Mouse (Mus musculus) forebrain, embryonic 13.5 days (tissue): ENCODE results near the gene Ppp1r10. TPM values are rescaled to one million over a fixed set of nuclear protein-coding genes. Genes with fewer than 3 reads are reported as not detected.
"Not testable (repeated sequence)": the region's sequence is repeated elsewhere in the genome, so short reads cannot be mapped to it uniquely, and the experiment has no call there.

Source experiments
- ATAC-seq: fragments of 200-750 bp; cut with Nextera tagmentation; 2 replicates; pipeline ENCODE4 v1.8.0; 2017
- H3K27ac ChIP-seq: fragments of 300-500 bp; sonication (generic); 2 replicates; pipeline ENCODE4 v1.5.1; 2015; ENCODE audit warnings: inconsistent platforms, mild to moderate bottlenecking, moderate library complexity
- H3K27me3 ChIP-seq: fragments of 300-500 bp; sonication (generic); 2 replicates; pipeline ENCODE4 v1.6.1; 2015; ENCODE audit warnings: mild to moderate bottlenecking, inconsistent platforms
- H3K36me3 ChIP-seq: fragments of 300-500 bp; sonication (generic); 2 replicates; pipeline ENCODE4 v1.6.1; 2015; ENCODE audit warnings: mild to moderate bottlenecking, inconsistent platforms; ENCODE audit not compliant: poor library complexity, severe bottlenecking
- H3K4me1 ChIP-seq: fragments of 300-500 bp; sonication (generic); 2 replicates; pipeline ENCODE4 v1.6.1; 2015; ENCODE audit warnings: inconsistent platforms
- H3K4me2 ChIP-seq: fragments of 300-500 bp; sonication (generic); 2 replicates; pipeline ENCODE4 v1.6.1; 2015; ENCODE audit warnings: inconsistent platforms, mild to moderate bottlenecking, moderate library complexity
- H3K4me3 ChIP-seq: fragments of 300-500 bp; sonication (generic); 2 replicates; pipeline ENCODE4 v1.5.1; 2015; ENCODE audit warnings: mild to moderate bottlenecking, inconsistent platforms
- H3K9ac ChIP-seq: fragments of 300-500 bp; sonication (generic); 2 replicates; pipeline ENCODE4 v1.6.1; 2015; ENCODE audit warnings: mild to moderate bottlenecking, inconsistent platforms
- H3K9me3 ChIP-seq: fragments of 300-500 bp; sonication (generic); replicated peaks from 2 replicates; pipeline ENCODE4 v1.6.1; 2016; ENCODE audit warnings: inconsistent platforms
- WGBS: fragments of 180-500 bp; shearing (Covaris S2); methylation state at CpG from one replicate; pipeline ENCODE4 v1.1.7; 2015; 5-methylcytosine and 5-hydroxymethylcytosine counted together
- polyA plus RNA-seq: library from polyadenylated mRNA; unstranded; fragments of >200 nt; fragmentation: Nextera tagmentation; extraction: Ambion mirVana; gene quantifications from 2 replicates; pipeline ENCODE4 v1.2.1, GENCODE M21; 2015

The Ppp1r10 gene
- polyA plus RNA-seq, 1 experiment from 2014 or later, result 52.2 TPM

DNA sequence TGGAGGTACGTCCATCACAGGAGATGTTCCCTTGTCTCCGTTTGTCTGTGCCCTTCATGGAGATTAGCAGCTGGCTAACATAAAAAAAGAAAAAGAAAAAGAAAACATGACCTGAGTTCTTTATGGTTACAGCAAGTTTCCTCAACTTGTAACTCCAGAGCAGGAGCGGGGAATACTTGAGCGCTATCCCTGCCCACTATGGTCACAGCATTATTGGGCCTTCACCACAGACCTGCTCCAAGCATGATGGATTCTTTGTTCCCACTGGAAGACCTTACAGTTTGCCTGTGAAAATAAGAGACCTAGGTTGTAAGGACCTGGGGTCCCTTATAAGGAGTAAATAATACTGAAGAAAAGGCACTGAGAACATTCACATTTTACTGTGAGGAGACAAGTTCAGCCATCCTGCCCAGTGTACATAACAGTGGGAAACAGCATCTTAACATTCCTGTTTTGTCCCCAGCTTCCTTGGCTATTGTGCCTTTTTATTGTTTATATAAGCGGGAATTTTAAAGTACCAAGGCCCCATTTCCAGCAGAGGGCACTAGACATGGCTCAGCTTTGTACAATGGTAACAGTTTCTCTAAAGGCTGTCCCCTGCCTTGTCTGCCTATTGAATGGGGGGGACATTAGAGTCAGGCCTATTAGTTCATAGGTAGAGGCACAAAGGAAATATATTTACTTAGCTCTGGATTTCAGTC is 4.8 kb downstream of the Ppp1r10 start:
- WGBS, result 63% methylated on average over 5 of the region's 5 CpGs
- Histone ChIP-seq H3K27me3 (no peaks in the 10 kb centered on the region), H3K36me3 (peaks cover 30% of the 10 kb centered on the region), H3K27ac (peak overlapping the region; percentile 99), H3K4me1 (peaks cover 29% of the 10 kb centered on the region), H3K4me2 (peak overlapping the region; percentile 79), H3K9ac (0 out of 2 replicates have a peak overlapping the region, but pooled peaks have one; percentile 98), H3K9me3 (no peaks in the 10 kb centered on the region), H3K4me3 (0 out of 2 replicates have a peak overlapping the region, but pooled peaks have one; percentile 6)
- no peak for ATAC-seq

DNA sequence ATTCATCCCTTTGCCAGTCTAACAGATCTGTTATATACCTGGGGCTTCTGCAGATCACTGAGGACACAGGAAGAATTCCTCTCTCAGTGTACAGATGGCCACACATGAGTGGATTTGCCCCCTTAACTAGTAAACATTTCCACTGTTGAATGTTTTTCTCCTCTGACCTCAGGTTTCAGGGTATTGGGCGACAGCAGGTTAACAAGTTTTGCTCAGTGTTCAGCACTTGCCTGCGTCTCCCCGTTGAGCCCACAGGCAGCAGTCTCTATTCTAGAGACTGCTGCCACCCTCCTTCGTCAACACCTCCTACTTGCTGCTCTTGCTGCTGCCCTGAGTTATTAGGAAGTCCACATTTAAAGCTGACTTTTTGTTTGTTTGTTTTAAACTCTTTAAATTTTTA is 5.5 kb downstream of the Ppp1r10 start:
- Histone ChIP-seq H3K4me1 (peaks cover 29% of the 10 kb centered on the region), H3K27me3 (no peaks in the 10 kb centered on the region), H3K36me3 (peaks cover 37% of the 10 kb centered on the region), H3K4me3 (no peak overlapping the region), H3K4me2 (no peak overlapping the region), H3K9ac (0 out of 2 replicates have a peak overlapping the region, but pooled peaks have one; percentile 14), H3K9me3 (no peaks in the 10 kb centered on the region), H3K27ac (0 out of 2 replicates have a peak overlapping the region, but pooled peaks have one; percentile 99)
- ATAC-seq, result no peak
- 93% methylated on average over 4 of the region's 4 CpGs for WGBS

DNA sequence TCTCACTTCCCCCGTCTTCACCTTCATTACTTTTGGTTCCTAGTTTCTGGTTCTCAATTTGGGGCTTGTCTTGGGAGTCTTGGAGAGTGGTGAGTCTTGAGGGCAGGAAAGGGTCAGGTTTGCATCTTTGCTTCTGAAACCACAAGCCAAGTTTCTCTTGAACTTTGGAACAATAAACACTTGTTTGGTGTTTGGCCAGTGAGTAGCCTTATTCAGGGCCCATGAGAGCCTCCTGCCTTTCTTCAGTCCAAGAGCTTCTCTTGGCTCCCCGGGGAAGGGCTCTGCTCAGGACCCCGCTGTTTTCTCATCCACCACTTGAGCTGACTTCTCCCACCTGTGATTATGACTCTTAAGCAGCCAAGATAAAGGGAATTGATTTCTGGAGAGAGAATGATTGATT is 6.3 kb downstream of the Ppp1r10 start:
- Histone ChIP-seq H3K36me3 (peaks cover 45% of the 10 kb centered on the region), H3K4me1 (peaks cover 29% of the 10 kb centered on the region), H3K27ac (0 out of 2 replicates have a peak overlapping the region, but pooled peaks have one; percentile 1), H3K9ac (no peak overlapping the region), H3K4me2 (no peak overlapping the region), H3K9me3 (no peaks in the 10 kb centered on the region), H3K4me3 (no peak overlapping the region), H3K27me3 (no peaks in the 10 kb centered on the region)
- no peak for ATAC-seq
- WGBS, result 87% methylated on average over 3 of the region's 3 CpGs

DNA sequence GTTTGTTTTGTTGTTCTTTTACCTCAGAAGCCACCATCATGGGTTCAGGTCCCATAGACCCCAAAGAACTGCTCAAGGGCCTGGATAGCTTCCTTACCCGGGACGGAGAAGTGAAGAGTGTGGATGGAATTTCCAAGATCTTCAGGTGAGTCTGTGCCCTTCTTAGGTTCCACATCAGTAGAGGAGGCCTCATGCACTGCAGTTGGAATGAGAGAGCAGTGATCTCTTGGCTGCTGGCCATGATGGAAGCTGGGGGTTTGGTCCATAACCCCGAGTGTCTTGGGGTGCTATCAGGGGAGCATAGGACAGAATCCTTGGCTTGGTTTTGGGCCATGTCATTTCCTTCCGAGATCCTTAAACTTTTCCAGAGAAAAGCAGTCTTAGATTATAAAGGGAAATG is 7.0 kb downstream of the Ppp1r10 start:
- Histone ChIP-seq H3K9me3 (no peaks in the 10 kb centered on the region), H3K4me1 (peaks cover 29% of the 10 kb centered on the region), H3K4me3 (no peak overlapping the region), H3K4me2 (no peak overlapping the region), H3K27me3 (no peaks in the 10 kb centered on the region), H3K9ac (no peak overlapping the region), H3K27ac (no peak overlapping the region), H3K36me3 (peaks cover 52% of the 10 kb centered on the region)
- ATAC-seq, result no peak
- 93% methylated on average over 4 of the region's 4 CpGs for WGBS

DNA sequence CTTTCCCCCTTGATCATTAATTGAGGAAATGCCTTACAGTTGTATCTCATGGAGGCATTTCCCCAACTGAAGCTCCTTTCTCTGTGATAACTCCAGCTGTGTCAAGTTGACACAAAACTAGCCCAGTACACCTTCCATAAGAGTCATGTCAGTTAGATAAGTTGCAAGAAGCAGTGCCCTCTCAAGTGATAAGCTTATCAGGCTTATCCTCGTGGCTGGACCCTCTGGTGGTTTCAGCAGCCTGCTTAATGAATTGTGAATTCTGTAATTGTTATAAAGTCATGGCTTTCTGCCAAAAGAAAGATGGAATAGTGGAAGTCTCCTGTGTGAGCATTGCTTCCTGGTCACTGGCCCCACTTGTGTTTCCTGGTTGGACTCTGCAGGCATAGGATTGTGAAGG is 11.2 kb downstream of the Ppp1r10 start:
- no peak overlapping the region for H3K4me2 ChIP-seq
- no peaks in the 10 kb centered on the region for H3K4me1 ChIP-seq
- 74% methylated on average over 1 of the region's 1 CpGs for WGBS
- no peak for ATAC-seq
- H3K27me3 ChIP-seq, result no peaks in the 10 kb centered on the region
- no peak overlapping the region for H3K27ac ChIP-seq
- H3K4me3 ChIP-seq, result no peak overlapping the region
- H3K9ac ChIP-seq, result no peak overlapping the region
- H3K9me3 ChIP-seq, result no peaks in the 10 kb centered on the region
- H3K36me3 ChIP-seq, result peaks cover 84% of the 10 kb centered on the region

DNA sequence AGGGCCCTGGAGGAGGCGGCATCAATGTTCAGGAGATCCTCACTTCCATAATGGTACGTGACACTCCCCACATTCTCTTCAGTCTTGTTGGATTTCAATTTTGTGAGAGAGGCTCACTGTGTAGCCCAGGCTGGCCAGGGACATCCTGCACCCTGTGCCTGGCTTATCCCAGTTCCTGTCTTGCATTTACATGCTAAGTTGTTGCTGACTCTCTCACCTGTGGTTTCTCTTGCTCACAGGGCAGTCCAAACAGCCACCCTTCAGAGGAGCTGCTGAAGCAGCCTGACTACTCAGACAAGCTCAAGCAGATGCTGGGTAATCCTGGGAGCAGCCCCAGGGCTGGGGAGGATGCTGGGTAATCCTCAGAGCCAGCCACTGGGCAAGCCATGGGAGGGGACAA is 13.3 kb downstream of the Ppp1r10 start:
- WGBS, result 96% methylated on average over 2 of the region's 2 CpGs
- no peak overlapping the region for H3K4me3 ChIP-seq
- H3K36me3 ChIP-seq, result peaks cover 72% of the 10 kb centered on the region
- H3K9ac ChIP-seq, result no peak overlapping the region
- H3K27ac ChIP-seq, result no peak overlapping the region
- no peak overlapping the region for H3K4me2 ChIP-seq
- no peaks in the 10 kb centered on the region for H3K4me1 ChIP-seq
- no peaks in the 10 kb centered on the region for H3K9me3 ChIP-seq
- no peaks in the 10 kb centered on the region for H3K27me3 ChIP-seq
- no peak for ATAC-seq

DNA sequence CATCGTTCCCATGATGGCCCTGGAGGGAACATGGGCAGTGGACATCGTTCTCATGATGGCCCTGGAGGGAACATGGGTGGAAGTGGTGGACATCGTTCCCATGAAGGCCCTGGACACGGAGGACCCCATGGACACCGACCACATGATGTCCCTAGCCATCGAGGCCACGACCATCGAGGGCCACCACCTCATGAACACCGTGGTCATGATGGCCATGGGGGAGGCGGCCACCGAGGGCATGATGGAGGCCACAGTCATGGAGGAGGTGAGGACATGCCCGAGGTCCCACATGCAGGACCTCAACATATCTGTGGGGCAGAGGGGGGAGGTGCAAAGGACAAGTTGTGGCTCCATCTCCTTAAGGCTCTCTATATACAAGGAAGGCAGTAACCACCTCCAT is 14.4 kb downstream of the Ppp1r10 start:
- Histone ChIP-seq H3K9me3 (no peaks in the 10 kb centered on the region), H3K27ac (no peak overlapping the region), H3K9ac (no peak overlapping the region), H3K4me2 (no peak overlapping the region), H3K27me3 (no peaks in the 10 kb centered on the region), H3K36me3 (peaks cover 61% of the 10 kb centered on the region), H3K4me1 (no peaks in the 10 kb centered on the region), H3K4me3 (no peak overlapping the region)
- no peak for ATAC-seq
- 99% methylated on average over 12 of the region's 12 CpGs for WGBS

DNA sequence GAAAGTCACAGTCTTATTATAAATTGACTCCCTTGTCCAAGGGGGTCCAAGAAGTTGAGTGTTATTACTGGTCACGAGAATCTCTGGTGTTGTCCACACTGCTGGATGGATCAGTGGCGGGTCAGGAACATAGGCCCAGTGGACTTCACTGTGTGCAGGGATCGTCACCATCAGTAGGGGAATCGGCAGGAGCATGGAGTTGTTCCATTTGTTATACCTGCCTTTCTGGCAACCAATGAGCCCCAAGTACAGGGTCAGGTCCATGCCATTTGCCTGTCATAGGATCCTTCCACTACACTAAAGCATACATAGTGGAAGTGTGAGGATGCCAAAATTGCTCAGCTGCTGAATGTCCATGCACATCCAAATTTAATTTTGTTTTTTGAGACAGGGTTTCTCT is 16.4 kb downstream of the Ppp1r10 start:
- Histone ChIP-seq H3K36me3 (peaks cover 42% of the 10 kb centered on the region), H3K4me1 (no peaks in the 10 kb centered on the region), H3K9me3 (no peaks in the 10 kb centered on the region), H3K9ac (no peak overlapping the region), H3K4me2 (no peak overlapping the region), H3K27me3 (no peaks in the 10 kb centered on the region), H3K27ac (no peak overlapping the region), H3K4me3 (no peak overlapping the region)
- ATAC-seq, result no peak
- 86% methylated on average over 4 of the region's 4 CpGs for WGBS

DNA sequence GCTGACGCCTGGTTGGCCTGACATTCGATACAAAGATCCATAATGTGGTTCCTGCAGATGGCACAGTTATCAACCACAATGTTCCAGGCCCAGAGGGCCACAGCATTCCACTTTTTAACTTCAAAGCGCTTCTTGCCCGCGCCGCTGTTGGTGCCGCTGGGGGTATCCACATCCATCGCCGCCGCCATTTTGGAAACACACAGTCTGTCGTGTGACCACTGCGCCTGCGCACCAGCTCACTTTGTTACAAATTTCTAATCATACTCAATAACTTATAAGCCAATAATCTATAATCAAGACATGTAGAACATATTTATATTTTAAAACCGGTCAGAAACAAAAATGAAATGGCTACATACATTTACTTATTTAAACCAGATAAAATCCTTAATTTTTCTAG is 19.5 kb downstream of the Ppp1r10 start:
- H3K9me3 ChIP-seq, H3K4me3 ChIP-seq, H3K27me3 ChIP-seq, ATAC-seq, H3K4me2 ChIP-seq, H3K4me1 ChIP-seq, H3K9ac ChIP-seq, H3K27ac ChIP-seq: not testable (repeated sequence)
- H3K36me3 ChIP-seq, result peaks cover 11% of the 10 kb centered on the region
- WGBS, result 91% methylated on average over 14 of the region's 14 CpGs

DNA sequence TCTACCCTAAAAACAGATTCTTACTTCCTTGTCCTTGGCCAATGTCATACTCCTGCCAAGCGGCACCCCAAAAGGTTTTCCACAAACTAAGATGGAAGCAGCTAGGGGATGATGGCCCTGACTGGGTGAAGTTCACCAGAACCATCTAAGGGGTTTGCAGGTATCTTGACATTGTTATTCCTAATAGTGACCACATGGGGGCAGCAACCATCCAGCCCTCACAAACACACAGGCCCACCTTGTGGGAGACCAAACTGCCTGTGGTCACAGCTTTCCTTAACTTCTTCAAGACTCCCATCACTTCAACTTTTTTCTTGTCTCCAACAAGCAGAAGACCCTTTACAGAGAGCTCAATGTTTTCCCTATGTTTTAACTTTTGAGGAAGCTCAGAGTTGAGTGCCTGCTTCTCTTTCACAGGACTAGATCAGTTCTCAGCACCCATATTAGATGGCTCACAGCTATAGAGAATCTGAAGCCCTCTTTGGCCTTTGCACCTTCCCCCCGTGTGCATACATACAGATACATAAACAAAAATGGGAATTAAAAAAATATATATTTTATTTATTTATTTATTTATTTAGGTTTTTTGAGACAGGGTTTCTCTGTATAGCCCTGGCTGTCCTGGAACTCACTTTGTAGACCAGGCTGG is 21.6 kb downstream of the Ppp1r10 start:
- H3K9me3 ChIP-seq, result no peaks in the 10 kb centered on the region
- no peaks in the 10 kb centered on the region for H3K4me1 ChIP-seq
- H3K4me2 ChIP-seq, result no peak overlapping the region
- peak; percentile 53; the same call in 1 of the 2 replicates for ATAC-seq
- no peak overlapping the region for H3K9ac ChIP-seq
- H3K27ac ChIP-seq, result no peak overlapping the region
- no peaks in the 10 kb centered on the region for H3K27me3 ChIP-seq
- WGBS, result 48% methylated on average over 2 of the region's 2 CpGs
- no peaks in the 10 kb centered on the region for H3K36me3 ChIP-seq
- H3K4me3 ChIP-seq, result no peak overlapping the region

DNA sequence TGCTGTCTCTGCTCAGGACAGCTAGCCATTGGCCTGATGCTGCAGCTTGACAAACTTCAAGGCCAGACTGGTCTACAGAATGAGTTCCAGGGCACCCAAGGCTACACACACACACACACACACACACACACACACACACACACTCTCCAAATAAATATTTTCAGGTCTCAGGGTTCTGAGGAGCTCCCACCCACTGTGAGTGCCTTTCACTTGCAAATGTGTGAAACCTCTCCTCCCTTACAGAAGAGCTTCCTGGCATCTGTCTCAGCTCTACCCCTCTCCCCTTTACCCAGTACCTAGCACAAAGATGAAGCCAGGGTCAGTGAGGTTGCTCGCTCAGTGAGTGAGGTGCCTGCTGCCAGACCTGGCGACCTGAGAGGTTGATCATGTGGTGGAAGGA is 22.9 kb downstream of the Ppp1r10 start:
- H3K4me3 ChIP-seq, result no peak overlapping the region
- no peak for ATAC-seq
- no peaks in the 10 kb centered on the region for H3K9me3 ChIP-seq
- WGBS, result 44% methylated on average over 2 of the region's 2 CpGs
- no peak overlapping the region for H3K9ac ChIP-seq
- no peaks in the 10 kb centered on the region for H3K4me1 ChIP-seq
- H3K27me3 ChIP-seq, result no peaks in the 10 kb centered on the region
- no peaks in the 10 kb centered on the region for H3K36me3 ChIP-seq
- no peak overlapping the region for H3K27ac ChIP-seq
- no peak overlapping the region for H3K4me2 ChIP-seq

DNA sequence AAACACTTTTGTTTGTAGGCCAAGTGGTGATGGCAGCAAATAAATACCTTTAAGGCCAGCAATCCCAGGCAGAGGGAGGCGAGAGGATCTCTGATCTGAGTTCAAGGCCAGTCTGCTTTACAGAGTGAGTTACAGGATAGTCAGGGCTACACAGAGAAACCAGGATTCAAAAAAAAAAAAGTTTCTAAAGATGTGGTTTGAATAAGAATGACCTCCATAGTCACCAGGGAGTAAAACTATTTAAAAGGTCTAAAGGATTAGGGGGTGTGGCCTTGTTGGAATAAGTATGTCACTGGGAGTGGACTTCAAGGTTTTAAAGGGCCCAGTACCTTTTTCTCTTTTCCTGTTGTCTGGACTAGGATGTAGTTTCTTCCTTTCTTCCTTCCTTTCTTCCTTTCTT is 23.7 kb downstream of the Ppp1r10 start:
- ATAC-seq, result no peak
- 39% methylated on average over 1 of the region's 1 CpGs for WGBS
- H3K27ac ChIP-seq, result no peak overlapping the region

More for the DNA sequence above, 23.7 kb downstream of the Ppp1r10 start:
- Histone ChIP-seq H3K4me2 (no peak overlapping the region), H3K9me3 (no peaks in the 10 kb centered on the region), H3K9ac (no peak overlapping the region), H3K4me3 (no peak overlapping the region), H3K27me3 (no peaks in the 10 kb centered on the region), H3K36me3 (no peaks in the 10 kb centered on the region), H3K4me1 (no peaks in the 10 kb centered on the region)
